Mouse (Mus musculus): ENCODE measurements around the gene Slc9a1. TPM values are rescaled to one million over a fixed set of nuclear protein-coding genes. Genes with fewer than 3 reads are reported as not detected.

The Slc9a1 gene
- polyA plus RNA-seq, 1 experiment from 2014 or later, result 6.7 TPM

GRCm38 (mm10) chr4:133451536-133451935 is 82.0 kb downstream of the Slc9a1 start:
- Histone ChIP-seq H3K4me2 (no peak overlapping the region), H3K27me3 (0 out of 2 replicates have a peak, but pooled peaks cover 2% of the 10 kb centered on the region), H3K27ac (no peak overlapping the region), H3K4me1 (replicated peaks) (peaks cover 9% of the 10 kb centered on the region), H3K36me3 (no peaks in the 10 kb centered on the region), H3K9ac (no peak overlapping the region), H3K9me3 (no peaks in the 10 kb centered on the region), H3K4me3 (no peak overlapping the region)
- no peak for ATAC-seq (ENCODE audit: low FRiP score)
- 10% methylated on average over 10 of the region's 10 CpGs for WGBS

DNA sequence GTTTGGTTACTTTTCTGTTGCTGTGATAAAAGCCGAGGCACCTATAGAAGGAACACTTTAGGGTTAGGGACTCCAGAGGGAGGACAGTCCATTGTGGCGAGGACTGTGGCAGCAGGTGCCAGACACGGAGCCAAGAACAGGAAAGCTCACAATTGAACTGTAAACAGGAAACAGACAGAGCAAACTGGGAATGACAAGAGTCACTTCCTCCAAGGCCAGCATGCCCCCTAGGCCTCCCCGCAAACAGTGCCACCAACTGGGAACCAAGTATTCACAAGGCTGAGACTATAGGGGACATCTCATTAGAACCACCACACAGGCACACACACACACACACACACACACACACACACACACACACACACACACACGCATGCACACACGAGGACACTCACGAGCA is 82.9 kb downstream of the Slc9a1 start:
- Histone ChIP-seq H3K27ac (no peak overlapping the region), H3K4me2 (no peak overlapping the region), H3K9me3 (no peaks in the 10 kb centered on the region), H3K27me3 (no peaks in the 10 kb centered on the region), H3K9ac (no peak overlapping the region), H3K36me3 (no peaks in the 10 kb centered on the region), H3K4me3 (no peak overlapping the region), H3K4me1 (replicated peaks) (peaks cover 9% of the 10 kb centered on the region)
- ATAC-seq (ENCODE audit: low FRiP score), result no peak
- 74% methylated on average over 7 of the region's 7 CpGs for WGBS

DNA sequence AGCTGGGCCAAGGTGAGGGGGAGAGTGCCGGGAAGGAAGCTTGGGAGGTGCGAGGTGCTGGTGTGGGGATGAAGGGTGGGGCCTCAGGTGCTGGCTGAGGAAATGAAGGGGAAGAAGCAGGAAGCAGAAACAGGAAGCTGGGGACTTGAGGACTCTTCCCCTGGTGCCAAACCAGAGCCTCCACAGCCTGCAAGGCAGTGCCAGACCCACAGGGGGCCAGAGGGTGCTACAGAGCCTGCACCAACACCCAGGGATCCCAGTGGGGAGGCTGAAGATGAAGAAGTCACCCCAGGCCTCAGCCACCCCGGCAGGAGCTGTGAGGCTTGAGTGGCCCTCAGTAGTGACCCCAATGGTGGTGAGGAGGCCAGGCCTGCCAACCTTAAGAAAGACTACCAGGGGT is 88.5 kb downstream of the Slc9a1 start:
- WGBS, result 86% methylated on average over 3 of the region's 3 CpGs
- Histone ChIP-seq H3K4me2 (no peak overlapping the region), H3K9ac (no peak overlapping the region)

DNA sequence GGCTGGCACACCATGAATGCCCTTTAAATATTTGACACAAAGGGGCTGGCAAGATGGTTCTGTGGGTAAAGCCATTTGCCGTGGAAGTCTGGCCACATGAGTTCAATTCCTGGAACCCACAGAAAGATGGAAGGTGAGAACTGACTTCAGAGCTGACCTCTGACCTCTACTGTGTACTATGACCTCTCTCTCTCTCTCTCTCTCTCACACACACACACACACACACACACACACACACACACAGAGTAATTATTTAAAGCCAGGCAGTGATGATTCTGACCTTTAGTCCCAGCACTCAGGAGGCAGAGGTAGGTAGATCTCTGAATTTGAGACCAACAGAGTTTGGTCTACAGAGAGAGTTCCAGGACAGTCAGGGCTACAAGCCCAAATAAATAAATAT is 90.5 kb downstream of the Slc9a1 start:
- no peaks in the 10 kb centered on the region for H3K27me3 ChIP-seq
- H3K9ac ChIP-seq, result no peak overlapping the region
- H3K27ac ChIP-seq, result no peak overlapping the region
- H3K9me3 ChIP-seq, result no peaks in the 10 kb centered on the region
- H3K36me3 ChIP-seq, result no peaks in the 10 kb centered on the region
- ATAC-seq (ENCODE audit: low FRiP score), result no peak
- no peak overlapping the region for H3K4me2 ChIP-seq
- H3K4me3 ChIP-seq, result no peak overlapping the region
- no peaks in the 10 kb centered on the region for H3K4me1 ChIP-seq (replicated peaks)
- WGBS, result 93% methylated on average over 1 of the region's 1 CpGs

More for the DNA sequence above, 88.5 kb downstream of the Slc9a1 start:
- no peaks in the 10 kb centered on the region for H3K9me3 ChIP-seq
- ATAC-seq (ENCODE audit: low FRiP score), result no peak
- no peaks in the 10 kb centered on the region for H3K4me1 ChIP-seq (replicated peaks)
- no peaks in the 10 kb centered on the region for H3K27me3 ChIP-seq
- H3K27ac ChIP-seq, result no peak overlapping the region
- H3K4me3 ChIP-seq, result no peak overlapping the region
- no peaks in the 10 kb centered on the region for H3K36me3 ChIP-seq

DNA sequence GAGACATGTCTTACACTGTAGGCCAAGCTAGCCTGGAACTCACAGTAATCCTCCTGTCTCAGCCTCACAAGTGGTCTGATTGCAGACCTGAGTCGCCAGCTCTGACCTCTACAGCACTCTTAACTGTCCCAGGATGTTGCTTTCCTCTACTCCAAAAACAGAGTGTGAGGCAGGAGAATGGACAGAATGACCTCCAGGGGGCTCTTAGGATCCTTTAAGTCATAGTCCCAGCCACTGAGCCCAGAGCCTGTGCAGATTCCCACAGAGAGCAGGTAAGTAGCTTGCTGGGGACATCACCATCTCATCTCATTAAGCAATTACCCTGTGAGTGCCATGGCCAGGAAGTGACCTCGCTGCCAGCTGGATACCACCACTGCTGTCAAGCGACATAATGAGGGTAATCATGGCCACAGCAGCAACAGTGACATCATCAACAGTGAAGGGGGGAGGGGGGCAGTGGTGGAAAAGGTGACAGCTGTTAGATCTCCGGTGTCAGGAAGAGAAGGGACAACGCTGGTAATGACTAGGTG is 91.4 kb downstream of the Slc9a1 start:
- no peaks in the 10 kb centered on the region for H3K36me3 ChIP-seq
- H3K27me3 ChIP-seq, result no peaks in the 10 kb centered on the region
- H3K9me3 ChIP-seq, result no peaks in the 10 kb centered on the region
- no peak overlapping the region for H3K4me3 ChIP-seq
- H3K9ac ChIP-seq, result no peak overlapping the region
- no peak overlapping the region for H3K4me2 ChIP-seq
- no peak overlapping the region for H3K27ac ChIP-seq
- no peak for ATAC-seq (ENCODE audit: low FRiP score)
- 63% methylated on average over 5 of the region's 5 CpGs for WGBS
- H3K4me1 ChIP-seq (replicated peaks), result no peaks in the 10 kb centered on the region

GRCm38 (mm10) chr4:133461362-133461761 is 91.9 kb downstream of the Slc9a1 start:
- Histone ChIP-seq H3K4me2 (no peak overlapping the region), H3K27me3 (no peaks in the 10 kb centered on the region), H3K4me3 (no peak overlapping the region), H3K4me1 (replicated peaks) (no peaks in the 10 kb centered on the region), H3K9ac (no peak overlapping the region), H3K36me3 (no peaks in the 10 kb centered on the region), H3K9me3 (no peaks in the 10 kb centered on the region), H3K27ac (no peak overlapping the region)
- no peak for ATAC-seq (ENCODE audit: low FRiP score)
- 70% methylated on average over 4 of the region's 4 CpGs for WGBS

DNA sequence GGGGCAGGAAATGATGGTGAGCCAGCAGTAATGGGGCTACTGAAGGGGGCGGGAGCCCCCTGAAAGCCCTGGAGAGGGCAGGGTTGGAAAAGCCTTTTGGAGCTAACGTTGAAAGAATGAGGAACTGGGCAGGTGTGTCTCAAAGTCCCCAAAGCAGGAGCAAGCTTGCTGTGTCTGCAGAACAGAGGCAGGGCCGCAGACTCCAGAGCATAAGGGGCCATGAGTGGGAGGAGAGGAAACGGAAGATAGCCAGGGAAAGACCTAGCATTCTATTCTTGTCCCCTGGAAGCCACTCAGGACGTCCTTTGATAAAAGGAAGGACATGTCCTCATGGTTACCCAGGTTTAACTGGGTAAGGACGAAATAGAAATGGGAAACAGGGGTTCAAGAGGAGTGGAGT is 93.7 kb downstream of the Slc9a1 start:
- Histone ChIP-seq H3K4me3 (no peak overlapping the region), H3K9ac (no peak overlapping the region), H3K27me3 (peaks cover 9% of the 10 kb centered on the region; the same call in 1 of the 2 replicates), H3K27ac (no peak overlapping the region), H3K36me3 (no peaks in the 10 kb centered on the region), H3K9me3 (no peaks in the 10 kb centered on the region), H3K4me2 (no peak overlapping the region), H3K4me1 (replicated peaks) (peaks cover 5% of the 10 kb centered on the region)
- ATAC-seq (ENCODE audit: low FRiP score), result no peak
- 66% methylated on average over 6 of the region's 6 CpGs for WGBS

- Histone ChIP-seq H3K27ac (no peak overlapping the region), H3K27me3 (peaks cover 29% of the 10 kb centered on the region), H3K9ac (peak overlapping the region; percentile 70), H3K9me3 (no peaks in the 10 kb centered on the region), H3K4me1 (replicated peaks) (peaks cover 15% of the 10 kb centered on the region), H3K4me2 (peak overlapping the region; percentile 91), H3K4me3 (peak overlapping the region; percentile 45), H3K36me3 (no peaks in the 10 kb centered on the region)
- 0% methylated on average over 27 of the region's 27 CpGs for WGBS
- no peak for ATAC-seq (ENCODE audit: low FRiP score)
These were observed 98.6 kb downstream of the Slc9a1 start for GRCm38 (mm10) chr4:133468080-133468479.

DNA sequence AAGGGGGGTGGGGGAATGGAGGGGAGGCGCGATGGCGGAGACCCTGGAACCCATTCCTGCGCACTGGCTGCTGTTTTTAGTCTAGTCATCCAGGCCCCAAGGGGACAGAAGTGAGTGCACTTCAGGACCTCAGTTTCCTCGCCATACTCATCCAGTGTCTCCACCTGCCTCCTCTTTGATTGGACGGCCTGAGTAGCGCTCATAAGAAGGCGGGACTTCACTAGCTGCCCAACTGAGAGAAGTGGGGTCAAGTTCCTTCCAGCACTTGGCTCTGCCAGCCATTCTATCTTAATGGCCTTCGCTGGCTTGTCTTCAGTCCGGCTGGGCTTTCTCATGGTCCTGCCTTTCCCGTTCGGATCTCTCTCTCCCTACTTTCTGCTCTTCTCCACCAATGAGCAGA is 99.6 kb downstream of the Slc9a1 start:
- Histone ChIP-seq H3K36me3 (no peaks in the 10 kb centered on the region), H3K4me1 (replicated peaks) (peaks cover 15% of the 10 kb centered on the region), H3K27me3 (peaks cover 29% of the 10 kb centered on the region), H3K4me3 (0 out of 2 replicates have a peak overlapping the region, but pooled peaks have one; percentile 2), H3K4me2 (0 out of 2 replicates have a peak overlapping the region, but pooled peaks have one; percentile 17), H3K9me3 (no peaks in the 10 kb centered on the region), H3K9ac (no peak overlapping the region), H3K27ac (no peak overlapping the region)
- 21% methylated on average over 12 of the region's 12 CpGs for WGBS
- ATAC-seq (ENCODE audit: low FRiP score), result no peak

DNA sequence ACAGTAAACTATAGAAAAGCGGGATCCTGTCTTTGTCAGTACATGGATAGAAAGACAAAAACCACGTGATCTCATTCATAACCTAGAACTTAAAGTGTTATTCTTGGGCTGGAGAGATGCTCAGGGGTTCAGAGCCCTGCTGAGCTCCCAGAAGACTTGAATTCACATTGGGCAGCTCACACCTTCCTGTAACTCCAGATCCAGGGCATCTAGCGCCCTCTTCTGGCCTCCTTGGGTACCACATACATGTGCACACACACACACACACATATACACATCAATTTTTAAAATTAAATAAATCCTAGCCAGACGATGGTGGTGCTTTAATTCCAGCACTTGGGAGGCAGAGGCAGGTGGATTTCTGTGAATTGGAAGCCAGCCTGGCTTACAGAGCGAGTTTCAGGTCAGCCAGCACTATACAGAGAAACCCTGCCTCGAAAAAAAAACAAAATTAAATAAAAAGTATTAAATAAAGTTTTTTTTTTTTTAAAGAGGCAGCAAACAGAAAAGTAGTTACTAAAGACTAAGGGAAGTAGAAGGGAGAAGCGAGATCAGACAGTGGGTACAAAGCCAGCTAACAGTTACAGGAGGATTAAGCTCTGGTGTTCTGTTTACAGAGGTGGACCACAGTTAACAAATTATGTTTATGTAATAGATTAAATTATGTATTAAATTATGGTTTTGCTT is 101.8 kb downstream of the Slc9a1 start:
- Histone ChIP-seq H3K27me3 (peaks cover 31% of the 10 kb centered on the region), H3K36me3 (no peaks in the 10 kb centered on the region), H3K4me1 (replicated peaks) (peaks cover 15% of the 10 kb centered on the region), H3K27ac (no peak overlapping the region), H3K4me3 (no peak overlapping the region), H3K4me2 (no peak overlapping the region), H3K9ac (no peak overlapping the region), H3K9me3 (no peaks in the 10 kb centered on the region)
- ATAC-seq (ENCODE audit: low FRiP score), result no peak
- 88% methylated on average over 7 of the region's 7 CpGs for whole genome bisulfite sequencing

Small RNA genes lying within 50 kb of the gene (microRNA-seq; reads per million reads assigned to microRNA genes)
- gene Mir5122, result 0.70 reads per million

Other genes starting within 250 kb of the Slc9a1 start
- 33.3 and 35.4 TPM in 2 replicates for gene Wasf2, start 239.2 kb upstream of the Slc9a1 start, polyA plus RNA-seq (2015; fragmentation: Nextera tagmentation; extraction: Ambion mirVana)
- 0.78 and 2.5 TPM in 2 replicates for gene Cd164l2, start 157.6 kb upstream of the Slc9a1 start, polyA plus RNA-seq (2015; fragmentation: Nextera tagmentation; extraction: Ambion mirVana)
- gene Gpr3, start 157.2 kb upstream of the Slc9a1 start, polyA plus RNA-seq (2015; fragmentation: Nextera tagmentation; extraction: Ambion mirVana), result 0.52 and 1.4 TPM in 2 replicates
- 1.9 and 2.0 TPM in 2 replicates for gene Map3k6, start 128.9 kb upstream of the Slc9a1 start, polyA plus RNA-seq (2015; fragmentation: Nextera tagmentation; extraction: Ambion mirVana)
- 0.41 and 0.69 TPM in 2 replicates for gene Sytl1, start 106.6 kb upstream of the Slc9a1 start, polyA plus RNA-seq (2015; fragmentation: Nextera tagmentation; extraction: Ambion mirVana)
- 101 and 102 TPM in 2 replicates for gene Tmem222, start 91.9 kb upstream of the Slc9a1 start, polyA plus RNA-seq (2015; fragmentation: Nextera tagmentation; extraction: Ambion mirVana)
- gene Wdtc1, start 16.2 kb upstream of the Slc9a1 start, polyA plus RNA-seq (2015; fragmentation: Nextera tagmentation; extraction: Ambion mirVana), result 18.4 and 21.3 TPM in 2 replicates
- gene Tent5b, start 110.4 kb downstream of the Slc9a1 start, polyA plus RNA-seq (2015; fragmentation: Nextera tagmentation; extraction: Ambion mirVana), result 0.13 and 0.30 TPM in 2 replicates
- gene Trnp1, start 128.8 kb downstream of the Slc9a1 start, polyA plus RNA-seq (2015; fragmentation: Nextera tagmentation; extraction: Ambion mirVana), result 2.8 and 3.9 TPM in 2 replicates
- gene Kdf1, start 149.3 kb downstream of the Slc9a1 start, polyA plus RNA-seq (2015; fragmentation: Nextera tagmentation; extraction: Ambion mirVana), result 0.30 and 0.39 TPM in 2 replicates
- 256 and 265 TPM in 2 replicates for gene Nudc, start 176.3 kb downstream of the Slc9a1 start, polyA plus RNA-seq (2015; fragmentation: Nextera tagmentation; extraction: Ambion mirVana)
- gene Nr0b2, start 183.7 kb downstream of the Slc9a1 start, polyA plus RNA-seq (2015; fragmentation: Nextera tagmentation; extraction: Ambion mirVana), result not detected in 2 replicates
- gene Gpatch3, start 205.0 kb downstream of the Slc9a1 start, polyA plus RNA-seq (2015; fragmentation: Nextera tagmentation; extraction: Ambion mirVana), result 6.7 and 8.3 TPM in 2 replicates
- gene Gpn2, start 214.7 kb downstream of the Slc9a1 start, polyA plus RNA-seq (2015; fragmentation: Nextera tagmentation; extraction: Ambion mirVana), result 17.7 and 22.2 TPM in 2 replicates
- gene Sfn, start 232.5 kb downstream of the Slc9a1 start, polyA plus RNA-seq (2015; fragmentation: Nextera tagmentation; extraction: Ambion mirVana), result 2.8 and 4.1 TPM in 2 replicates